Mouse (Mus musculus): ENCODE measurements around the gene Cstl1. TPM values are rescaled to one million over a fixed set of nuclear protein-coding genes. Genes with fewer than 3 reads are reported as not detected.
A peak's percentile ranks its signal among the peaks of the same experiment; 100 is the strongest.

Gene Cstl1
- total RNA-seq, 1 experiment from 2014 or later, result not detected

GRCm38 (mm10) chr2:148801491-148801921, 51.3 kb downstream of the Cstl1 start:
- ATAC-seq (replicated peaks; ENCODE audit: low read depth, poor library complexity, severe bottlenecking), result peak; percentile 36; the same call in 1 of the 2 replicates

Other genes starting within 250 kb of the Cstl1 start
- gene Nxt1, start 77.8 kb upstream of the Cstl1 start, total RNA-seq (2017), result 34.9 and 40.3 TPM in 2 replicates
- 14.1 and 20.6 TPM in 2 replicates for gene Gzf1, start 69.3 kb upstream of the Cstl1 start, total RNA-seq (2017)
- 1.1 and 2.1 TPM in 2 replicates for gene Napb, start 17.9 kb upstream of the Cstl1 start, total RNA-seq (2017)
- gene Cst11, start 21.1 kb downstream of the Cstl1 start, total RNA-seq (2017), result not detected in 2 replicates
- not detected in 2 replicates for gene 8030411F24Rik, start 31.7 kb downstream of the Cstl1 start, total RNA-seq (2017)
- not detected in 2 replicates for gene Cst12, start 39.0 kb downstream of the Cstl1 start, total RNA-seq (2017)
- gene Cst8, start 48.4 kb downstream of the Cstl1 start, total RNA-seq (2017), result not detected in 2 replicates
- not detected in 2 replicates for gene Cst13, start 69.7 kb downstream of the Cstl1 start, total RNA-seq (2017)
- gene Cst9, start 84.8 kb downstream of the Cstl1 start, total RNA-seq (2017), result not detected in 2 replicates
- gene 9230104L09Rik, start 114.7 kb downstream of the Cstl1 start, total RNA-seq (2017), result not detected in 2 replicates
- 267 and 297 TPM in 2 replicates for gene Cst3, start 125.3 kb downstream of the Cstl1 start, total RNA-seq (2017)

All from common myeloid progenitor, adult 5-6 weeks (primary cell).